Mouse (Mus musculus): ENCODE data around the gene B4gat1.

The B4gat1 gene

DNA sequence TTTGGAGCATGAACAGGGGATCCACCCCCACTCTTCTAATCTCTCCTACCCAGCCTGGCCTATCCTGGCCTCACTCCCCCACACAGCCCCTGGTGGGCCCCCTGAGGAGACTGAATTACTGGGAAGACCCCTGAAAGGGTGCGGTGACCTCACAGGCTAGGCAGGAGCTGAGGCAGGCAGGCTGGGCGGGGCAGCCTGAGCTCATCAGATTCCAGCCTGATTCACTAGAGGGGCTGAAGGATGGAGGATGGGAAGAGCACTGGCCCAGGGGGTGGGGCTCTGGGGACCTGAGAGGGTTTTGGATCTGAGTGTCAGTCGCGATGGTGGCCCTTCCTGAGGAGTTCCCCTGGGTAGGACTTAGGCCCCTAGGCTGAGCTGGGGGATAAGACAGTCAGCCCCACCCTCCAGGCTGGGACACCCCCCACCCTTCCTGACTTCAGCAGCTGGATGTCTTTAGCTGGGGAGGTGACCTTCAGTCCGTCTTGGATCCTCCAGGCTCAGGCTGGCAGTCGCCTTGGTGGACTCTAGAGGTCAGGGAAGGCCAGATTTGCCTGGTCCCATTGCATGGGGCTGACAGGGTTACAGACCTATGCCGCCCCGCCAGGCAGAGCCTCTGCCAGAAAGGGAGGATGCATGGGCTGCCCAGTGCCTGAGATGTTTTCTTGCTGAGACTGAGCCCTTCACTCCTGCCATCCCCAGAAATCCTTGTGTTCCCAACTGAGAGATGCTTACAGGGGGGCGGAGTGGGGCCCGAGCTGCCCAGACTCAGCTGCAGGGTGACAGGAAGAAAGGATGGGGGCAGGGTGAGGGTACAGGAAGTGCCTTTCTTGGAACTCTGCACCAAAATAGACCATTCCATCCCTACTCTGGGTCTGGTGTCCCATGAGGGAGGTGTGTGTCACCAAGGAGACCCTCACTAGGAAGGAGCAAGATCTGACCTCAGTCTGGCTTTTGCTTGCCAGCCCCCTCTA lies 20.5 kb downstream of the B4gat1 start:
- DNase-seq (ENCODE audit: low spot score) = no peak

DNA sequence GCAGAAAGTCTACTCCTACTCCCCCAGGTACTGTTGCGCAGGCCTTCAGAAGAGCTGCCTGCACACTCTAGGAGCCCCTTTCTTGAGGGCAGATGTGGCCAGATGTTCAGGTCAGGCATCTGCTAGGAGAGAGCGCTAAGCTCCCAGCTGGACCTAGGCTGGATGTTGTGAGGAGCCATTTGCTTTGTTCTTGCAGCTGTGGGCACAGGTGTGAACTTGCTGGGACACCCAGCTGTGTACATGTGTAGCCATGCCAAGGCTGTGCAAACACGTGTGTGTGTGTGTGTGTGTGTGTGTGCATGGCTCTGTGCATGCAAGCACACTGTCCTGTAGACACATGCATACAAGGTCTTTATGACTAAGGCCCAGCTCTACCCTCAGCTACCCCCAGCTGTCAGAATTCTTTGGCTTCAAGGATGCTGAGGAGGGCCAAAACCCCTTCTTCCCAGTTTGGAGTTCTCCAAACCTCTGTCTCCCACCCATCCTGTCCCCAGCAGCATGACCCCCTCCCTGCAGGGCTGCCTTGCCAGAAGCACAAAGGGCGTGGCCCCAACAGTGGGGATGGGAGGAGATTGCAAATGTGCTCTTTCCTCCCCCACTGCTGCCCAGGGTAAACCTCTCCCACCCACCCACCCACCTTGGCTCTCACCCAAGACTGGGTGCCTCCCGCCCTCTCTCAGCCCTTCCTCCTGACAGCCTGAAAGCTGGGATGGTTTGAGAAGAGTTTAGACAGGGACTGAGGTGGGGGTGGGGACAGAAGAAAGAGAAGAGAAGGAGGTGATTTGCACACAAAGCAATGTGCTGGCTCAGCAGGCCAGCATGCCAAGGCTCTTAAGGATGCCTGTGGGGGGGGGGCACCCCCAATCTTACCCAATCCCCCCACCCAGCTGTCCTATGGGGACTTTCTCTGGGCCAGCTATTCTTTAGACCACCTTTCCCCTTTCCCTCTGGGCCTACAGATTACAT lies 22.0 kb downstream of the B4gat1 start:
- no peak for DNase-seq (ENCODE audit: low spot score)

DNA sequence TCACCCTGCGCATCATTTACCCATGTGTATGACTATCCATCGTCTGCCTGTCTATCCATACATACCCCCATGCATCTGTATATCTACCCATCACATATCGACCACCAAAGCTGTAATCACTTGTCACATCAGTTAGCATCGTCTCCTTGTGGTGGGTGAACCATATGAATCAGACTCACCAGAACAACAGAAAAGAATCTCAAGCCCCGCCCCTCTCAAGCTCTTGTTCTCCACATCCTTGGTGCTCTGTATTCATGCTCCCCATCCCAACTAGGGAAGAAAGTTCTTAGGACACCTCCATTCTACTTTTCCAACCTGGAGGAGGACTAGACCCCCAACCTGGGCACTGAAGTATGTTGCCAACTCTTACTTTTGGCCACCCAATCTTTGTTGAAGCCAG lies 23.4 kb downstream of the B4gat1 start:
- DNase-seq (ENCODE audit: low spot score) = no peak

DNA sequence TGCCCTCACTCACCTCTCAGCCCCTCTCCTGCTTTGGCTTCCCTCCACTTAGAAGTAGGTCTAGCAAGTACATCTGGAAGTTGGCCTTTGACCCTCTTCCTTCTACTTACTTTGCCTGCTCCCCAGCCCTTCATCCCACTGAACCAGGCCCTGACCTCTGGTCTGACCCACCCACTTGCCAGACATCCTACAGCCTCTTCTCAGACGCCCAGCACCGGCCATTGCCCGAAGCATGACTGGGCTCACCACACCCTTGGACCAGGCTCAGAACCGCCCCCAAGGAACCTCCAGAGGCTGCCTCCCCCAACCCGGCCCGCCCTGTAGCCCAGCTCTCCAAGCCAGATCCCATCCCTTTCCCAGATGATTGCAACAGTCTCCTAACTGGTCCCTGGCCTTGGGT lies 23.8 kb downstream of the B4gat1 start:
- no peak for DNase-seq (ENCODE audit: low spot score)

DNA sequence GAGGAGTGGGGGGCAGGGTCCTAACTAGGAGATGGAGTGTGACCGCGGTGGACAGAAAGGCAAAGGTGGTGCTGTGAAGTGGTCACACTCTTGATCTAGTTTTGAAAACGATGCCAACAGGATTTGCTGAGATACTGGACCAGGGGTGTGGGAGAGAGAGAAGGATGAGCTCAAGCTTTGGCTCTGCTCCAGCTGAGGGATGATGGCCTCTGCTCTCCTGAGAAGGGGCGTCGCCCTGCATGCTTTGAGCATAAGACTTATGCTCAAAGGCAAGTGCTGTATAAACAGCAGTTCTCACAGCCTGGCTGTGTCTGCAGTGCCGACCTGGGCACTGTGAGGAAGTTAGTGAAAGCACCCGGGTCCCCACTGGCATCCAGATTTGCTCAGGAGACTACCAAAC lies 26.5 kb downstream of the B4gat1 start:
- DNase-seq (ENCODE audit: low spot score) = no peak

DNA sequence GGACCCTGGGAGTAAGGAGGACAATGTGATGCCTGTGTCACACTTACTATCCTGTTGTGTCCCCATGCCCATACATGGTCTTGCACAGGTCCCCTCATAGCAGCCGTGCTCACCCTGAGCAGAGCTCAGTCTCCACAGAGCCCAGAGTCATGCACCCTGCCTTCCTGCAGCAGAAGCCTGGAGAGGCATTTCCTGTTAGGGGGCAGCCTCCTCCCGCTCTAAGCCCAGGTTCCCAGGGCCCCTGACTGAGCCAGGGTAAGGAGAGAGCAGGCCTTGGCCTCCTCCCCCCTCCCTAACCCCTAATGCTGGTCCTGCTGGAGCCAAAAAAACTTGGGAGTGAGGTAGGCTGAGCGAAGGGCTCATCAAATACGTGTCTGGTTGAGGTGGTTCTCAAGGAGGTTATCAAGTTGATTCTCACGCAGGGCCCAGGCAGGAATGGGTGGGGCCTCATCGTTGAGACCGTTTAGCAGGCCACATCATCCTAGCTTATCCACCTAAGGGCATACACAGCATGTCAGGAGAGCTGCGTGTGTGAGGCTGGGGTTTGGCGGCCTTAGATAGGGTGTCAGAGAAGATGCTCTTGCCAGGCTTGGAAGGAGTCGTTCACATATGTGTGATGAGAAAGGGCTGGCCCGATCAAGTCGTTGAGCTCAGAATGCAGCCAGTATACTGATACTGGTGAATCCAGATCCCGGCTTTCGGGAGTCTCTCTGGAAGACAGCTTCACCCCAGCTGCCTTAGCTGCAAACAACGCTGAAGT lies 28.6 kb downstream of the B4gat1 start:
- no peak for DNase-seq (ENCODE audit: low spot score)

DNA sequence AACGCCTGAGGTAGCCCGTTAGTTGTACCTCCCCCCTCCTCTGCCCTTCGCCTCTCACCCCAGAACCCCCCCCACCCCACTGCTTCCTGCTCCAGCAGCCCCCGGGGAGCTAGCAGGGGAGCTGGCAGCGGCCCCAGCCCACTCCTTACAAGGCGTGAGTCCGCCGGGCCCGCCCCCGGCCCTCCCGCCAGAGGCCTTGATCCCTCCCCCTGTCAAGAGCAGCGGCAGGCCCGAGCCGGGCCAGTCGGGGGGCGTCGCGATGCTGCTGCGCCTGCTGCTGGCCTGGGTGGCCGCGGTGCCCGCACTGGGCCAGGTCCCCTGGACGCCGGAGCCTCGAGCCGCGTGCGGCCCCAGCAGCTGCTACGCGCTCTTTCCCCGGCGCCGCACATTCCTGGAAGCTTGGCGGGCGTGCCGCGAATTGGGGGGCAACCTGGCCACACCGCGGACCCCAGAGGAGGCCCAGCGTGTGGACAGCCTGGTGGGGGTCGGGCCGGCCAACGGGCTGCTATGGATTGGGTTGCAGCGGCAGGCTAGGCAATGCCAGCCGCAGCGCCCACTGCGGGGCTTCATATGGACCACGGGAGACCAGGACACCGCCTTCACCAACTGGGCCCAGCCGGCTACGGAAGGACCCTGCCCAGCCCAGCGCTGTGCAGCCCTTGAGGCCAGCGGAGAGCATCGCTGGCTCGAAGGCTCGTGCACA lies 29.4 kb downstream of the B4gat1 start, which contains the start of gene Cd248:
Gene Cd248 (plus strand): TSS at position 212 of the 703 bp plus-strand sequence.
- no peak for DNase-seq (ENCODE audit: low spot score)

DNA sequence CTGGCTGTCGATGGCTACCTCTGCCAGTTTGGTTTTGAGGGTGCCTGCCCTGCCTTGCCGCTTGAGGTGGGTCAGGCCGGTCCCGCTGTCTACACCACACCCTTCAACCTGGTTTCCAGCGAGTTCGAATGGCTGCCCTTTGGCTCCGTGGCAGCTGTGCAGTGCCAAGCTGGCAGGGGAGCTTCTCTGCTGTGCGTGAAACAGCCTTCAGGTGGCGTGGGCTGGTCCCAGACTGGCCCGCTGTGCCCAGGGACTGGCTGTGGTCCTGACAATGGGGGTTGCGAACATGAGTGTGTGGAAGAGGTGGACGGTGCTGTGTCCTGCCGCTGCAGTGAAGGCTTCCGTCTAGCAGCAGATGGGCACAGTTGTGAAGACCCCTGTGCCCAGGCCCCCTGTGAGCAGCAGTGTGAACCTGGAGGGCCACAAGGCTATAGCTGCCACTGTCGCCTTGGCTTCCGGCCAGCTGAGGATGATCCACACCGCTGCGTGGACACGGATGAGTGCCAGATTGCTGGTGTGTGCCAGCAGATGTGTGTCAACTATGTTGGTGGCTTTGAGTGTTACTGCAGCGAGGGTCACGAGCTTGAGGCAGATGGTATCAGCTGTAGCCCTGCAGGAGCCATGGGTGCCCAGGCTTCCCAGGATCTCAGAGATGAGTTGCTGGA lies 30.1 kb downstream of the B4gat1 start:
- DNase-seq (ENCODE audit: low spot score) = no peak

DNA sequence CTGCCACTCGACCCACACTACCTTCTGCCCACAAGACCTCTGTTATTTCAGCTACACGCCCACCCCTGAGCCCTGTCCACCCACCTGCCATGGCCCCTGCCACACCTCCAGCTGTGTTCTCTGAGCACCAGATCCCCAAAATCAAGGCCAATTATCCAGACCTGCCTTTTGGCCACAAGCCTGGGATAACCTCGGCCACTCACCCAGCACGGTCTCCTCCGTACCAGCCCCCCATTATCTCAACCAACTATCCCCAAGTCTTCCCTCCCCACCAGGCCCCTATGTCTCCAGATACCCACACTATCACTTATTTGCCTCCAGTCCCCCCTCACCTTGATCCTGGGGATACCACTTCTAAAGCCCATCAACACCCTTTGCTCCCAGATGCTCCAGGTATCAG lies 30.9 kb downstream of the B4gat1 start:
- no peak for DNase-seq (ENCODE audit: low spot score)

DNA sequence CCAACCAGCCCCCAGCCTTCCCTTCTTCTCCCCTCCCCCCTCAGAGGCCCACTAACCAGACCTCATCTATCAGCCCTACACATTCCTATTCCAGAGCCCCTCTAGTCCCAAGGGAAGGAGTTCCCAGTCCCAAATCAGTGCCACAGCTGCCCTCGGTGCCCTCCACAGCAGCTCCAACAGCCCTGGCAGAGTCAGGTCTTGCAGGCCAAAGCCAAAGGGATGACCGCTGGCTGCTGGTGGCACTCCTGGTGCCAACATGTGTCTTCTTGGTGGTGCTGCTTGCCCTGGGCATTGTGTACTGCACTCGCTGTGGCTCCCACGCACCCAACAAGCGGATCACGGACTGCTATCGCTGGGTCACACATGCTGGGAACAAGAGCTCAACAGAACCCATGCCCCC lies 31.4 kb downstream of the B4gat1 start:
- no peak for DNase-seq (ENCODE audit: low spot score)

DNA sequence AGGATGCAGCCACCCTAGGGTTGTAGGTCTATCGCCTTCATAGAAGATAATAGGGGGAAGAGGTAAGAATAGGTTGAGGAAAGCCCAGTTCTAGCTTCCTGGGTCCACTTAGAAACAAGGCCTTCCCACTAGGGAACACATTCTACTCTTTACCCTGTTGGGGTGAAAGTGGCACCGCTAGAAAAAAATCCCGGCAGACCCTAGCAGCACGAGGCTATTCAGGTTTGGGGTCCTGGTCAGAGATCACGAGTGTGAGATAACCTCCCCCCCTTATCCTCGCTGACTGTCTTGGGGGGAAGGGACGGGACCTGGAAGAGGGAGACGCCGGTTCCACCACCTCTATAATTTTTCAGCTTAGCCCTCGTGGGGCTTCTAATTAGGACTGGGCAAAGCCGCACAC lies 32.5 kb downstream of the B4gat1 start:
- no peak for DNase-seq (ENCODE audit: low spot score)

DNA sequence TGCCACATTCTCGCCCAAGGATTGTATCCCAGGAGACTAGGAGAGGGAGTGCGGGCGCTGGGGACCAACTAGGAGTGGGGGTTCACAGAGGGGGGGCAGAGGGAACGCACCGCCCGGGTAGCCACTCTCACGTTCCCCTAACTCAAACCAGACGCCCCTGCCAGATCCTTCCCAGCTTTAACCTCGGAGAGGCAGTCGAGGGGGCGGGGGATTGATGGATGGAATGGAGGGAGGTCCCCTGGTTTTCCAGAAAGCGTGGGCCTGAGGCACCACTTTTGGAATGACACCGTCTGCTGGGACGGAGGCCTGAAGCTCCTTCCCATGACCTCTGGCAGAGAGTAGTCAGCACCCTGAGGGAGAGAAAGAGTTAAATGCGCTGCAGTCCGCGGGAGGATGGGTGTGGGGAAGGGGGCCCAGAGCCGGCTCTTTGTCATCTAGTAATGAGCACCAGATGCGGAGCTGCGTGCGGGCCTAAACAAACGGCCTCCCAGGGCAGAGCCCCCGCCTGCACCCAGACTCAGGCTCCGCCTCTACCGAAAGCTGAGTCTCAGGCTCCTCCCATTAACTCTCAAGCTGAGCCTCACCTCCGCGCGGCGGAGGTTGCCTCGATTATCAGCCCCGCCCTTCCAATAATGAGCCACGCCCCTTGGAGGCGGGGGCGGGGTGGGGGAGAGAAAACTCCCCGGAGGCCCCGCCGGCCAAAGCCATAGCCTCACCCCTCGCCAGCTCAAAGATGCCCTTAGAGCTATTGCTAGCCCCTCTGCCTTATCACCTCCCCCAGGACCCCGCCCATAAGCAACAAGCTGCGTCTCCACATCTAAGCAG lies 33.1 kb downstream of the B4gat1 start:
- peak; percentile 68 for DNase-seq (ENCODE audit: low spot score)

DNA sequence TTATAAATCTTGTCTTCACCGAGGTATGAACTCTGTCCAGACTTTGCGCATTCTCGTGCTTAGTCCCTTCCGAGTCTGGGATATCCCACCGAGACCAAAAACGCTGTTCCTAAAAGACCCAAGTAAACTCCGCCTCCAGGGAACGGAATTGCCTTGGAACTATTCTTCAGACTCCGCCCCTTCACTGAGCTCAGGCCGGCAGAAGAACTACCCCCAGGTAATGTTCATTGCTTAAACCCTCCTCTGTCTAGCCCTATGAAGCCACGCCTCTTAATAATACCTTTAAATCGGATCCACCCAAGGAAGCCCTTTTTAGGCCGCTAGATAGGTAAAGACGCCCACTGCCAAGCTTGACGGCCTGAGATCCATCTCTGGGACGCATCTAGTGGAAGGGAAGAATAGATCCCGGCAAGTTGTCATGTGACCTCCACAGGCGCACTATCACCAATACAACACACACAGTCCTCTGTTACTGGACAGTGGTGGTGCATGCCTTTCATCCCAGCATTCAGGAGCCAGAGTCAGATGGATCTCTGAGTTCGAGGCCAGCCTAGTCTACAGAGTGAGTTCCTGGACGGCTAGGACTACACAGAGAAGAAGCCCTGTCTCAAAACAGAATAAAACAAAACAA lies 33.9 kb downstream of the B4gat1 start:
- no peak for DNase-seq (ENCODE audit: low spot score)

DNA sequence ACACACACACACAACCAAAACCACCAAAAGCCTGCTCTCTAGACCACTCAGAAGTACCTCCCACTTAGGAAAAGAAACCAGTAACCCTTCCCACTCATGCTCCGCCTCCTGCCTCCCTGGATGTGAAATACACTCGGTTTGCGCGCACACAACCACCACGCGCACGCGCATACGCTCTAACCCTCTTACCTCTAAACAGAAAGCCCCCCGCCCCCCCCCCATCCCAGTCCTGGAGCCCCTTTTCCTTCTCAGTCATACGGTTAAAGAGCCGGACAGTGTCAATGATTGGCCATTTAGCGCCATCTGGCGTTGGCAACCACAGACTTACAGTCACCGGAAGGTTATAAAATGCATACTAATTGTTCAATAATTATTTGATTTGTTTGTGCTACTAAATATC lies 34.4 kb downstream of the B4gat1 start:
- no peak for DNase-seq (ENCODE audit: low spot score)

DNA sequence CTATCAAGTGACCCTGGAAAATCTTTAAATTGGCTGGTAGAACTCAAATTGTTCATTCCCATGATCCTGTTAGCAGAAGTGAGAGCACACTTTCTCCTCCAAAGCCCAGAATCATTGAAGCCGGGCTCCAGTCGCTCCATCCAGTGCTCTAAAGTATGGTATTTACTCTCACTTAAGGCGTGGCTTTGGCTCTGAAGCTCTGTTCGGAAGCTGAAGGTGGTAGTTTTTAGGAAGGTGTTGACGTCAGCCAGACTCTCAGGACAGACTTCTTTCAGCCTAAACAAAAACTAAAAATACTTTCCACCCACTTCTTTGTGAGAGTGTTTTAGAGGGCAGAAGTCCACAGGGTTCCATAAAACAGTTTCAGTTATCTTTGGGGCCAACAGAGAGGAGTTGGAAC lies 34.9 kb downstream of the B4gat1 start:
- DNase-seq (ENCODE audit: low spot score) = no peak

DNA sequence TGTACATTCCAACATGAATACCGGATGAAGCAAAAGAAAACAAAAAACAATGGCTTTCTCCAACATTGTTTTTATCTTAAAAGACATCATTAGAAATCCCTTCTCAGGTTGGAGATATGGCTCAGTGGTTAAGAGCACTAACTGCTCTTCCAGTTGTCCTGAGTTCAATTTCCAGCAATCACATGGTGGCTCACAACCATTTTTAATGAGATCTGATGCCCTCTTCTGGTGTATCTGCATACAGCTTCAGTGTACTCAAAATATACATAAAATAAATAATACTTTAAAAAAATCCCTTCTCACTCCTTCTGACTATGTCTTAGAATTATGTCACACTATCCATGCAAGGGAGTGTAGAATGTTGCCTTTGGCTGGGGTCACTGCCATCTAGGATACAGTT lies 40.7 kb downstream of the B4gat1 start:
- no peak for DNase-seq (ENCODE audit: low spot score)

DNA sequence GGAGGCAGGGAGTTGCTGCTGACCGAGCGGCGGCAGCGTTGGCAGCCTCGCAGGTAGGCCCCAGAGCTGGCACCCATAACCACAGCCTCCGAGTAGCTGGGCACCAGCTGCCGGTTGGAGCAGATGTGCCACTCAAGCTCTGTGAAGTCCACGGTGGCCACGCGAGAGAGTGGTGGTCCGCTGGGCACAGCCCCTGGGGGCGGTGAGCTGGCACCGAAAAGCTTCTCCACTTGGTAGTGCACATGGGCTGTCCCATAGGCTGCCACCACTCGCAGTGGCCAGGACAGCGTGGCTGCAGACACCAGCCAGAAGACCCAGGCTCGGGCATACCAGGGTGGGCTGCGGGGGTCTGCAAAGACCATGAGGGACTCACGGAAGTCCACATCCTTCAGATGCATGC lies 43.4 kb downstream of the B4gat1 start:
- DNase-seq (ENCODE audit: low spot score) = no peak

DNA sequence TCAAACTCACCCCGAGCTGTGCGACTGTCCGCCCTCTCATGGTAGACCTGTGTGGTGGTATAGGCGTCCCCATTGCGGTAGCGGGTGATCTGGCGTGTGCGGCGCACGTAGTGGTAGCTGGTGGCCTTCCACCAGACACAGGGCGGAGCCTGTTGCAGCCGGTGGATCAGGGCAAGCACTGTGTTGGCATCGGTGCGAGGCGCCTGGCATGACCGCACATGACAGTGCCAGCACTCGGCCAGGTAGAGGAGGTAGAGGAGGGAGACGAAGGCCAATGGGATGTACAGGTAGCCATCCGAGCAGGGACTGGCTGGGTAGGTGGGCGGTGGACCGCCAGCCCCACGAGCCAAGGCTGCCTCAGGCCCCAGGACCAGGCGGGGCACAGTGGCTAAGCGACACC lies 44.0 kb downstream of the B4gat1 start:
- DNase-seq (ENCODE audit: low spot score) = no peak

Data from spleen, adult 12 weeks (tissue).